Mouse (Mus musculus) spleen, postnatal 0 days (tissue): ENCODE results near the gene Rtl6. TPM values are rescaled to one million over a fixed set of nuclear protein-coding genes. Genes with fewer than 3 reads are reported as not detected.

Experiments used
- polyA plus RNA-seq: library from polyadenylated mRNA; unstranded; fragments of >200 nt; fragmentation: Nextera tagmentation; extraction: Ambion mirVana; gene quantifications from 2 replicates; pipeline ENCODE4 v1.2.1, GENCODE M21; 2015

Gene Rtl6
- 1.3 and 2.1 TPM in 2 replicates for polyA plus RNA-seq

GRCm38 (mm10) chr15:84557189-84557921 is at the start of gene Rtl6:
Gene Rtl6, minus strand, starts transcription at chr15:84557823.

Other genes starting within 250 kb of the Rtl6 start
- 22.7 and 31.4 TPM in 2 replicates for gene Parvg, start 233.8 kb downstream of the Rtl6 start, polyA plus RNA-seq
- gene Shisal1, start 110.7 kb downstream of the Rtl6 start, polyA plus RNA-seq: 0.10 and 0.14 TPM in 2 replicates
- gene Prr5, start 111.8 kb upstream of the Rtl6 start, polyA plus RNA-seq: 8.9 and 11.1 TPM in 2 replicates
- 0.93 and 1.1 TPM in 2 replicates for gene Arhgap8, start 162.2 kb upstream of the Rtl6 start, polyA plus RNA-seq